Mouse (Mus musculus): Measurements from ENCODE around the gene Clba1.

Gene Clba1

DNA sequence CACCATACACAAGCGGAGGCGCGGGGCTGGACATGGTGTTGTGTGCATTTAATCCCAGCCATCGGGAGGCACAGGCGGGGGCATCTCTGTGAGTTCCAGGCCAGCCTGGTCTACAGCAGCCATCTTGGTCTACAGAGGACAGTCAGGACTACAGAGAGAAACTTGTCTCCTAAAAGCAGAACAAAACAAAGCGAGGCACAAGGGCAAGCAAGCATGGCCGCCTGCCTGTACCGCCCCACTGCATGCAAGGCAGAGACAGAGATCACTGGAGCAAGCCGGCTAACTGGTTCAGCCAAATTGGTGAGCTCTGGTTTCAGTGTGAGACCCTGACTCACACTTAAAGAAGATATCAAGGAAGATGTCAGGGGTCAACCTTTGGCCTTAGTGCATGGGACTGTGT, 41.6 kb downstream of the Clba1 start:
- DNase-seq (ENCODE audit: low read depth, low spot score) = no peak

GRCm38 (mm10) chr12:112851116-112851515, 42.4 kb downstream of the Clba1 start:
- no peak for DNase-seq (ENCODE audit: low read depth, low spot score)

GRCm38 (mm10) chr12:112853050-112853729, 44.5 kb downstream of the Clba1 start:
- DNase-seq (ENCODE audit: low read depth, low spot score) = no peak

- no peak for DNase-seq (ENCODE audit: low read depth, low spot score)
These were observed 46.0 kb downstream of the Clba1 start for GRCm38 (mm10) chr12:112854610-112855333.

DNA sequence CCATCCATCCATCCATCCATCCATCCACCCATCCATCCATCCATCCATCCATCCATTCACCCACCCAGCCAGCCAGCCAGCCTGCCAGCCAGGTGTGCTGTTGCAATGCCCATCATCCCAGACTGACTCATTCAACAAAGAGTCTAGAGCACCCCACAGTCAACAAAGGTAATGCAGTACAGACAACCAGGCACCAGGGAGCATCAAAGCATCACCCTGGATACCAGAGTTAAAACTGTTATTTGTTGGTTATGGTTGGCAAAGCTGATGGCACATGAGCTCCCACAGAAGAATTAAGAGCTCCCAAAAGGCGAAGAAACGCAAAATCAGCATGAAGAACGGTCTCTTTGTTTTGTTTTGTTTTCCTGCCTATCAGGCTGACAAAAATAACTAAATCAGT, 47.6 kb downstream of the Clba1 start:
- no peak for DNase-seq (ENCODE audit: low read depth, low spot score)

GRCm38 (mm10) chr12:112857021-112857925, 48.5 kb downstream of the Clba1 start:
- no peak for DNase-seq (ENCODE audit: low read depth, low spot score)

GRCm38 (mm10) chr12:112858581-112859336, 50.0 kb downstream of the Clba1 start:
- no peak for DNase-seq (ENCODE audit: low read depth, low spot score)

DNA sequence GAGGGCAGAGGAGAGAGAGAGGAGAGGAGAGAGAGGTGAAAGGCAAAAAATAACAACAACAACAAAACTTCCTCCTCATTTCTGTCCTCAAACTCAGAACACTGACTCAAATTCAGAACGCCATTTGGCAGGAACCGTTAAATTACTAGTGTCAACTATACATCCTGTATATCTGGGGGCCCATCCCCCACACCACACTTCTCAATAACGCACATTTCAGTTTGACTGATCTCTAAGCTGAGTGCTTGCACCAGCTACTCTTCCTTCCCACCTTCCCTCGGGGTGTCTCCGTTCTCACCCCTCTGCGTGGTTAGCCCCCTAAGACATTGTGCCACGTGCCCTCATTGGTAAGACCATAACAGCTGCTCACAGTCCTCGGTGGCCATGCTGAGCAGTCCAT, 51.2 kb downstream of the Clba1 start:
- no peak for DNase-seq (ENCODE audit: low read depth, low spot score)

- no peak for DNase-seq (ENCODE audit: low read depth, low spot score)
These were observed 52.0 kb downstream of the Clba1 start for GRCm38 (mm10) chr12:112860765-112861164.

DNA sequence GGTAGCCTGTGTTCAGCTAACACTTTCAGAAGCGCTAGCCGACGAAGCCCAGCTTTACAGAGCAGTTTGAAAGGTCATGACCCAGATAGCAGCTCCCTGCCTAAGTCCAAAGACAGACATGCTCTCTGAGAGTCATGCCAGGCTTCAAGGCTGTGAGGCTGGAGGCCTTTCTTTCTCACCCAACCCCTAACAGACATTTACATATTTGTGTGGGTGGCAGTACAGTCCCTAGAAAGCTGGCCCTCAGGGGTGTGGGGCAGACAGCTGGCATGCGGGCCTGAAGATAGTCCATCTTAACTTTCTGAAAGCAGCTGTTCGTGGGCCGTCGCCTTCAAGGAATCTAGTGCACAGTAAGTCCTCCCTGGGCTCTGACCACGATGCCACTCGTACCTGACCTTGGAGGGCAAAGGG, 53.2 kb downstream of the Clba1 start:
- DNase-seq (ENCODE audit: low read depth, low spot score) = no peak

- no peak for DNase-seq (ENCODE audit: low read depth, low spot score)
These were observed 56.1 kb downstream of the Clba1 start for GRCm38 (mm10) chr12:112864804-112865203.
